Mouse (Mus musculus) brain, embryonic 14.5 days (tissue): ENCODE measurements around the gene Olfm1.

ENCODE experiments used
- CTCF ChIP-seq: fragments of 200-500 bp; IDR thresholded peaks from 2 replicates; pipeline ENCODE4 v1.5.1; 2012; ENCODE audit warnings: inconsistent platforms, mild to moderate bottlenecking, moderate library complexity, borderline replicate concordance; ENCODE audit not compliant: insufficient read depth, insufficient read length; ENCODE audit errors: extremely low read depth
- POLR2A ChIP-seq: fragments of 200-500 bp; IDR thresholded peaks from 2 replicates; pipeline ENCODE4 v1.6.1; 2012; ENCODE audit warnings: mild to moderate bottlenecking, inconsistent platforms, borderline replicate concordance; ENCODE audit not compliant: poor library complexity, insufficient read depth, insufficient read length, severe bottlenecking; ENCODE audit errors: extremely low read depth

GRCm38 (mm10) chr2:28240920-28241319 is 48.1 kb downstream of the Olfm1 start:
- no peak for TF ChIP-seq CTCF
- TF ChIP-seq POLR2A, result no peak
